Mouse (Mus musculus) cerebellum, postnatal 25 days (tissue): ENCODE data around the gene Cmbl.
A peak's percentile ranks its signal among the peaks of the same experiment; 100 is the strongest.

ENCODE experiments used
- DNase-seq, 2 experiments: peaks; one replicate each; pipeline ENCODE4 v3.0.0; 2021; ENCODE audit warnings: mixed read lengths in 2 of 2

Gene Cmbl

GRCm38 (mm10) chr15:31565184-31565583 lies at the start of gene Cmbl:
Gene Cmbl, plus strand, starts transcription at chr15:31565389.
- DNase-seq, result no peak

GRCm38 (mm10) chr15:31517186-31517585 lies 48.0 kb upstream of the Cmbl start:
- DNase-seq, result no peak

GRCm38 (mm10) chr15:31518371-31518770 lies 46.8 kb upstream of the Cmbl start:
- no peak for DNase-seq

DNA sequence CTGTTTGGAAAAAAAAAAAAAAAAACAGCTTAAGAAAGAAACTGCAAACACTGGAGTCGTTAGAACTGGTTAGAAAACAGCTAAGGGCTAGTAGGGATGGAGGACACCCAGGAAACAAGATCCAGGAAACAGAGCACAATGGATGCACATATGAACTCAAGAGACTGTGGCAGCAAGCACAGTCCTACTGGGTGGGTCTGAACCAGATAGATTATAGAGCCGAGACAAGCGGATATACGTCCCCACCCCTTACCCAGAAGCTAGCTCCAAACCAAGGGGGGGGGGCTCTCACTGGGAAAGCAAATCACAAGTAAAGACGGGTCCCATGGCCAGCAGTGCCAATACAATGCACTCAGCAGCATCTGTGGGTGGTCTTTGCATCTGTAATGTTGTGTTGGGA lies 46.2 kb upstream of the Cmbl start:
- no peak for DNase-seq

- no peak for DNase-seq
Observed at GRCm38 (mm10) chr15:31526463-31526862, 38.7 kb upstream of the Cmbl start.

DNA sequence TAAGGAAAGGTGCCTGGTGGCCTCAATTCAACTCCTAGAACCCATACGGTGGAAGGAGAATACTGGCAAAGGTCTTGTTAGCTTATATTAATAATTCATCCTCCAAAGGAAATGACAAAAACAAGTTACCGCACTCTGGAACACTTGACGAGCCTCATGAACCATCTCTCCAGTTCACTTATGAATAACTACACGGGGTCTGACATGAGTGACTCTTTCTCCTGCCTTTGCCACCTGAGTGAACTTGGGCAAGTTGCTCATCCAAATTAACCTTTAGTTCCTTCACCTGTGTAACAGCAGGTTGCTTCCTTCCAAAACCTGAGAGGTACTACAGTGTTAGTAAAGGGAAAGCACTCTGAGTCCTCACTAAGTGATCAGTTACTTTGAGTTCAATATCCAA lies 36.7 kb upstream of the Cmbl start:
- DNase-seq, result no peak

DNA sequence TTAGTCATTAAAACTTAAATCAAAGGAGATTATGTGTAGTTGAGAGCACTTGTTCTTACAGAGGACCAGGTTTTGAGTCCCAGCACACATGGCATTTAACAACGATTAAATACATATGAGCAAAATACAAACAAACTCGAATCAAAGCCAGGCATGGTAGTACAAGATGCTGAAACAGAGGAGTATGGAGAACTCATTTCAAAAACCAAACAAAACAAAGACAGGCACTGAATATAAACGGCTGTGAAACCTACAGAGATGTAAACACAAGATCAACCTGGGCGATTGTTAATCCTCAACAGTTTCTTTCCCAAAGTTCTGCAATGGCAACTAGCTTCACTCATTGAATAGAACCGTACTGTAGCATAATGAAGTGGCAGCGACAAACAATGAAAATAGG lies 36.1 kb upstream of the Cmbl start:
- DNase-seq, result no peak

DNA sequence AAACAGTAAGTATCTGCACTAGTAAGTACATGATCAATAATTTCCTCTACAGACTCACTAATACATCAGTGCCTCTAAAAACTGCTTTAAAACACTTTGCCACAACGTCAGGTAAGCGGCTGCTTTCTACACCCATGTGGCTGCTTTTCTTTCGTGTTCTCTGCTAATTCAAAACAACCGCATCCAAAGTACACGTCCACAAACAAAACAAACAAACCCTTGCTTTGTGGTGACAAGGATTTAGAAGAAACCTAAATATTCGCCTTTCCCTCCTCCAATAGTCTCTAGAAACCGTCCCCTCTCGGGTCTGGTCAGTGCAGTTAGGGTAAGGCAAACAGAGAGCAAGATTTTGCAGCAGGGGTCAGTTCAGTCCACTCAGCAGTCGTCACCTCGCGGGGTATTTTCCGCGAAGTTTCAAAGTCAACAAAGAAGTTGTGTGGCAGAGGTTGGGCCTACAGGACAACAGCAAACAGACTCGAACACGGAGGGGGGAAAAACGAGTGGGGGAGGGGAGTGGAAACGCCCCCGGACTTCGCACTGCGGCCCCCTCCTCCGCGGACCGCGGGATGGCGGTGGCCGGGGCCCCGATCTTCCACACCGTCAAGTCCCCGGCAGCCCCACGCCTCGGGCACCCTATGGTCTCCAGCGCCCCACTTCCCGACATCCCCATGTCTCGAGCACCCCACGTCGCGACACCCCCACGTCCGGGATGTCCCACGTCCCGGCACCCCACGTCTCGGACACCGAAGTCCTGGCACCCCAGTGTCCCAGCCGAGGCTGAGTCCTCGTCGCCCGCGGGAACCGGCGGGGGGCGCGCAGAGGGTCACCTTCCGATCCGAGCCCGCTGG lies 35.2 kb upstream of the Cmbl start:
- DNase-seq, result peak; percentile 58 to 68

DNA sequence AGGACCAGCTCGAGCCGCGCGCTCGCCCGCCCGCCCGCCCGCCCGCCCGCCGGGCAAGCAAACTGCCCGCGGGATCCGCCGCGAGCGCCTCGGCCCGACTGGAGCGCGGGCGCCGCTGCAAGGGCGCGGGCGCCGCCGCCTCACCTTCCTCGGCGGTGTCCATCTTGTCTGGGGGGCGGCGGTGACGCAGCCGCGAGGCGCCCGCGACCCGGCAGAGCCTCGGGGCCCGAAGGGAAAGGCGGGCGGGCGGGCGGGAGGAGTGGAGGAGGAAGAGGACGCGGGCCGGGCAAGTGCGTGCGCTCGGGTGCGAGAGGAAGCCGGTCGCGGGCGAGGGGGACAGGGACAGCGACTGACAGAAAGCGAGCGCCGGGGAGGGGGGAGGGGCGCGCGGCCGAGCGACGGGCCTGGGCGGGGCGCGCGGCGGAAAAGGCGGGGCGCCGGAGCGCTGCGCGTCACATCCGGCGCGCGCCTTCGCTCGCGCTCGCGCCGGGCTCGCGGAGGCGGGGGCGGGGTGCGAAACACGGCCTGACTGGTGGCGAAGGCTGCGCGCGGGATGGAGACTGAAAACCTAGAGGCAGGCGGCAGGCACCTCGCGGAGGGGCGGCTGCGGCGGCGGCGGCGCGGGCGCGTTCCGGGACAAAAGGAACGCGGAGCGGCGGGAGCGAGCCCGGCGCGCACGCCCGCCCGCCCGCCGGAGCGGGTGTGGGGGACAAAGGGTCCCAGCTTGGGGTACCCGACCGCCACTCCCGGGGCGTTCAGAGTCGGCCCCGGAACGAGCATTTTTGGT lies 34.3 kb upstream of the Cmbl start, which contains the start of gene March6:
TSS of gene March6 (minus strand) at position 395 of the 787 bp plus-strand sequence.
- peak; percentile 95 to 98 for DNase-seq

DNA sequence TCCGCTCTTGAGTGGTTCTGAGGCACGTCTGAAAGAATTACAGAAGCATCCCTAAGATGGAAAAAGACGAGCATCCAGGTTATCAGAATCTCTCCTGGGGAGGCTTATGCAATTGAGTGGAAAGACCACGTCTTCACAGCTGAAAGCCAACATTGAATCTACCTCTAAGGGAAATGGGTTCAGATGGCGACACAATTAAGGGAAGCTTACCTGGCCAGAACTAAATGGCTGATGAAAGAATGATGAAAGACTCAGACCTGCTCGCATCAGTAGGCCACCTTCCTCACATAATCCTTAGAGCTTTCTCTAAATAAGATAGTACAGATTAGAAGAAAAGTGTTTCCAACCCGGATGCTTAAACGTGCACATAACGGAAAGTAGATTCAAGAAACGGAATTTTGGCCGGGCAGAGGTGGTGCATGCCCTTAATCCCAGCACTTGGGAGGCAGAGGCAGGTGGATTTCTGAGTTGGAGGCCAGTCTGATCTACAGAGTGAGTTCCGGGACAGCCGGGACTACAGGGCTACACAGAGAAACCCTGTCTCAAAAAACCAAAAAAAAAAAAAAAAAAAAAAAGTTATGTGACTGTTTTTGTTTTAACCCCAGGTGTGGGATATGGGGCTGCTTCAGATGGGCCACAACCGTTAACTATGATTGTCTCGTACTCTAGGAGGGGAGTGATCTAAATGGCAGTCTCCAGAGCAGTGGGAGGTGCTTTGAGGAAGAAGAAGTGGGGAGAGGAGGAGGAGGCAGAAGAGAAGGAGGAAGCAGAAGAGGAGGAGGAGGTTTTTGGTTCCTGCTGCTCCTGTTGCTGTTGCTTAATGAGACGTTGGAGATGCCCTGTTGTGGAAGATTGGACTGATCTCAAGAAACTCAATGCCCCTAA lies 33.5 kb upstream of the Cmbl start:
- peak in 1 of 2 experiments; percentile 25 for DNase-seq

GRCm38 (mm10) chr15:31532331-31533021 lies 32.7 kb upstream of the Cmbl start:
- DNase-seq, result no peak

- DNase-seq, result no peak
Observed at GRCm38 (mm10) chr15:31533529-31533928, 31.7 kb upstream of the Cmbl start.

- no peak for DNase-seq
Observed at GRCm38 (mm10) chr15:31534421-31535258, 30.5 kb upstream of the Cmbl start.

GRCm38 (mm10) chr15:31535259-31535855 lies 29.8 kb upstream of the Cmbl start:
- no peak for DNase-seq

DNA sequence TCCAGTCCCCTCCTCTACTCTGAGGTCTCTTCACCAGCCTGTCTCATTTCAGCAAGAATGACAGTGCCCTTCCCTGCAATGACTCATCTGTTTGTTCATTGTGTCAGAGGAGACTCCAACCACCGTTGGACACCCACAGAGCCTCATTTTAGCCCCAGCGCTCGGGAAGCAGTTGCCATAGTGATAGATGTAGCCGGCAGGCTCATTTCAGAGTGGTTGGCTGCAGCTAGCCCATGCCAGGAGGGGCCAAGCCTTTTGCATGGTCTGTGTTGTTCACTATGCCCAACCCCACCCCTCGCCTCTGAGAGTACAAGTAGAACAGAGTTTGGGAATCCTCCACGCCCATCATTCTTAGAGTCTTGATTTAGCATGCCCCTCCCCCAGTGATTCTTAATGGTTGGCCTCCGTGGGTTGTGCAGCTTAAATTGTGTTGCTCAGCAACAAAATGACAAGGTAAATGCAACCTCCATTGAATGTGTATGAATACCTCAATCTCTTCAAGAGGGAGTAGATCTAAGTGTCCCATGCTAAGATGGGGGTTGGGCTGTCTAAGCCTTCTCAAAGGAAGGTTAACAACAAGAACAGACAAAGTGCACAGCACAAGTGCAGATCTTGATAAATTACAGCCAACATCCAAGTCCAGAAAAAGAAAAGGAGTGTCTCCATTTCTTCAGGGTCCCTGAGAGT lies 29.0 kb upstream of the Cmbl start:
- peak in 1 of 2 experiments; percentile 23 for DNase-seq

DNA sequence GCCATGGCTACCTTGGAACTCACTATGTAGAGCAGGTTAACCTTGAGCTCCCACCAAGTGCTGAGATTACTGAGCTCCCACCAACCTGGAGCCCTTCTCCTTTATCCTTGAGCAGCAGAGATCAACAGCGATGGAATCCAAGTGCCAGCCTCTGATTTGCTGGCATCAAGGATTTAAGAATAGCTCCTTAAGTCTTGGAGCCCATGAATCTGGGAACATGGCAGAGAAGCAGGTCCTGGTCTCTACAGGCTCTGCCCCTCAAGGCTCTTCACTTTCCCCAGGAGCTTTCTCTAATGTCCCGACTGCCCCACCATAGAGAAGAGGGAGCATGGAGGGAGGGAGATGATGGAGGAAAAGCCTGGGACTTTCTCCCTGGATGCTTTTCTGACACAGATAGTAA lies 27.5 kb upstream of the Cmbl start:
- no peak for DNase-seq

DNA sequence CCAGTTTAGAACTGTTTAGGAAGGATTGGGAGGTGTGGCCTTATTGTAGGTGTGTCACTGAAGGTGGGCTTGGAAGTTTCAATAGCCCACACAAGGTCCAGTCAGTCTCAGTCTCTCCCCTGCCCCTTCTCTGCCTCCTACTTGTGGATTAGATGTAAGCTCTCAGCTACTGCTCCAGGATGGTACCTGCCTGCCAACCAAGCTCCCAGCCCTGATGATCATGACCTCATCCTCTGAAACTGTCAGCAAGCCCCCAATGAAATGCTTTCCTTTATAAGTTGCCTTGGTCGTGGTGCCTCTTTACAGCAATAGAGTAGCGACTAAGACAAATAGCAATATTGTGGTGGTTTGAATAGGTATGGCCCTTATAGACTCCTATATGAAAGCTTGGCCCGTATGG lies 26.8 kb upstream of the Cmbl start:
- DNase-seq, result no peak

DNA sequence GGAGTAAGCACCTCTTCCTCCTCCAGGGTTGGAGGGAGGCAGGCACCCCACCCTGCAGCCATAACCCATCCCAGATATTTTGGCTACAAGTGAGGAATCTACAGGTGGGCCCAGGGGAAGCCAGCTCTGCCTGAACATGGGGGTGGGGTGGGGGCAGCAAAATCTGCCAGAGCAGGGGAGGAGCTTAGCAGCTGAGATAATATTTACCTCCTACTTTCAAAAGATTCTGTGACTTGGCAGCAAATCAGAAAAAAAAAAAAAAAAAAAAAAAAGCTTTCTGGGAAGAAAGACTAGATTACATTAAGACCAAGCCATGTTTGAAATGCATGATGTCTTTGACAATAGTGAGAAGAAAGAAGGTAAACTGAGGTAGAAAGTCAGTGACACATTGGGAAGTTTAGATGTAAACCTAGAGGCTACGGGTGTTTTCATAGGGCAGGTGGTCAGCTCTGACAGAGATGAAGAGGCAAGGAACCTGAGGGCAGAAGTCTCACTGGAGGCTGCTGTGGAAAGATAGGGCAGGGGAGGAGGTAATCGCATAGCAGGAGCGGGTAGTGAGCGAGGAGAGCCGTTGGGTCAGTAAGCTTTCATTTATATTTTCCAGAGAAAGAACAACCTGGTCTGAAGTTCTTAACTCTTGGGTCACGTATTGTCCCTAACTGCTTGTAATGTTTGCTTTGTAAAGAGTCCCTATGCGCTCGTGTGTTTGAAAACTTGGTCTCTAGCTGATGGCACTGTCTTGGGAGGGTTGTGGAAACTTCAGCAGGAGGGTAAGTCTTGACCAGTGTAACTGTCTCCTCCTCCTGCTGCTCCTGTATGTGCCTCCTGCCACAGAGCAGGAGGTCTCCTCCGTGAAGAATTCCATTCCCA lies 25.3 kb upstream of the Cmbl start:
- DNase-seq, result no peak

GRCm38 (mm10) chr15:31540513-31540802 lies 24.7 kb upstream of the Cmbl start:
- no peak for DNase-seq
